Mouse (Mus musculus): Measurements from ENCODE around the gene Myh6.
"Not testable (repeated sequence)": the region's sequence is repeated elsewhere in the genome, so short reads cannot be mapped to it uniquely, and the experiment has no call there.

Myh6 gene

DNA sequence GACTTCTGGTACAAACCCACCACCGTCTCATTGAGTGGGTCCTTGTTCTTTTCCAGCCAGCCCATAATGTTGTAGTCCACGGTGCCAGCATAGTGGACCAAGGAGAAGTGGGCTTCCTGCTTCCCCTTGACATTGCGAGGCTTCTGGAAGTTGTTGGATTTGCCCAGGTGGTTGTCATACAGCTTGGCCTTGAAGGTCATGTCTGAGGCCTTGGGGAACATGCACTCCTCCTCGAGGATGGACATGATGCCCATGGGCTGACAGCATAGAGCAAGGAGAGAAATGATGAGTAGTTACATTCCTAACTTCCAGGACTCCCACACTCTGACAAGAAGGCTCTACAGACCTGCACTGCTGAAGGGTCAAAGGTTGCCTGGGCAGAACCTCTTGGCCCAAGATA, 8.2 kb downstream of the Myh6 start:
- DNase-seq (ENCODE audit: low spot score) = no peak

GRCm38 (mm10) chr14:54956533-54956932, 10.2 kb downstream of the Myh6 start:
- DNase-seq (ENCODE audit: low spot score) = no peak

GRCm38 (mm10) chr14:54955481-54955880, 11.2 kb downstream of the Myh6 start:
- DNase-seq (ENCODE audit: low spot score) = no peak

- DNase-seq (ENCODE audit: low spot score) = no peak
Measured at GRCm38 (mm10) chr14:54954474-54954873, 12.3 kb downstream of the Myh6 start.

GRCm38 (mm10) chr14:54953664-54954206, 13.0 kb downstream of the Myh6 start:
- DNase-seq (ENCODE audit: low spot score) = no peak

- DNase-seq (ENCODE audit: low spot score) = no peak
Measured at GRCm38 (mm10) chr14:54951587-54951986, 15.1 kb downstream of the Myh6 start.

DNA sequence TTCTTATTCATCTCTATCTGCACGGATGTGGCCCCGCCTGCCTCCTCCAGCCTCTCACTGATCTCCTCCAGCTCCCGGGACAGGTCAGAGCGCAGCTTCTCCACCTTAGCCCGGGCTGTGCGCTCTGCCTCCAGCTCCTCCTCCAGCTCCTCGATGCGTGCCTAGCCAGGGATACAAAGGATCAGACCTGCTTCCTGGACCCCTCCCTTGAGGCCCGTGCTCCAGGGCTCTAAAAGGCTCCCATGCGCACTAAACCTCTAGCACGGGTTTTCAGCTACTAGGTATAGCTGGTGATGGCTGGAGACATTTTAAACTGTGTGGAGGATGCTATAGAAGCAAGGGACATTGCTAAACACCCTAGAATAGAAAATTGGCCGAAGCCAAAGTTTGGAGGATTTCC, 16.2 kb downstream of the Myh6 start:
- DNase-seq (ENCODE audit: low spot score) = no peak

DNA sequence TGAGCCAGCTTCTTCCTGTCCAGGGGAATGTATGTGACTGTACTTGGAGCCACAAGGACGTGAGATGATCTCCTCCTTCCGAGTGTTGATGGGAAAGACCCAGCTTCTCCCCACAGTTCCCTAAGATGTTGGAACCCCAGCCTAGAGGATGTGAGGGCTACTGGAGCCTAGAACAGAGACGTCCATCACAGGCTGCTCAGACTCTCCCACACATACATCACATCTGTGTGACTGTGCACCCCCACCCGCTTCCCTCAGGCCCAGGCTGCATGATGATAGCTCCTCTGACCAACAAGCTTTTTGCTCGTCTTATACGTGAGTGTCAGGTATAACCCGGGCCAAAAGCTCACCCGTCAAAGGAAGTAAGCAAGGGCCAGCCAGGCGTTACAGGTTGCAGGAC, 17.9 kb downstream of the Myh6 start:
- no peak for DNase-seq (ENCODE audit: low spot score)

DNA sequence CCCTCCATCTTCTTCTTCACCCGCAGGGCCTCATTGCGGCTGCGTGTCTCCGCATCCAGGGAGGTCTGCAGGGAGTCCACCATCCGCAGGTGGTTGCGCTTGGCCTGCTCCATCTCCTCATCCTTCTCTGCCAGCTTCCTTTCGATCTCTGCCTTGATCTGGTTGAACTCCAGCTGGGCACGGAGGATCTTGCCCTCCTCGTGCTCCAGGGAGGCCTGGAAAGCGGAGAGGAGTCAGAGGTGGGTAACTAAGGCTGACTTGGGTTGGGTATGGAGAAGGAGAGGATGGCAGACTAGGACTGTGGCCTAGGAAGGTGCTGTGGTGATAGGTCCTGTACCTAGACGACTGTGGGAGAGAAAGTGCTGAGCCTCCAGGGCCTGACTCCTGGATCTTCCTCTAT, 19.7 kb downstream of the Myh6 start:
- DNase-seq (ENCODE audit: low spot score) = not testable (repeated sequence)

DNA sequence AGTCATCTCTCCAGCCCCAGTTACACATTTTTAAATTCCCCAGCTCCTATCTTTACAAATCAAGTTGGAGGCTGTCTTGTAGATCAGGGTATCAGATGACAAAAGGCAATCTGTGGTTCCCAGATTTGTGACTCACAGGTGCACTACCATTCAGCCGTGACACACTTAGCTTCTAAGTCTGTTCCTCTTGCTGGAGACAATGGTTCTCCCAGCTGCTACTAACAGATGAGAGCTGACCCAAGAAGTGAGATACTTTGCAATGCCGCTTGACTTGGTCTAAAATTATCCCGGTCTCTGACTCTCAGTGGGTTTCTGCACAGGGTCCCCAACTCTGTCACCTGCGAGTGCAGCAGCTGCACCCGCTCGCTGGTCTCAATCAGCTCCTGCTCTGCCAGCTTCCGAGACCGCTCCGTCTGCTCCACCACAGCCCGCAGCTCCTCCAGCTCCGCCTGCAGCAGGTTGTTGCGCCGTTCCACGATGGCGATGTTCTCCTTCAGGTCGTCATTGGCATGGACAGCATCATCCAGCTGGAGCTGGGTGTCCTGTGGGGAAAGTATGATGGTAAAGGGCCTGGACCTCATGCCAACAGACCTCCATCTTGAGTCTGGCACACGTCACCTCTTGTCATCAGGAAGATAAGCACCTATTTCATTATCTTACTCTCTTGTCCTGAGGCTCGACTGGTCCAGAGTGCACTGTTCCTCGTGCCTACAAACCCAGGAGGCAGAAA, 20.6 kb downstream of the Myh6 start:
- no peak for DNase-seq (ENCODE audit: low spot score)

- no peak for DNase-seq (ENCODE audit: low spot score)
Measured at GRCm38 (mm10) chr14:54944939-54945338, 21.8 kb downstream of the Myh6 start.

DNA sequence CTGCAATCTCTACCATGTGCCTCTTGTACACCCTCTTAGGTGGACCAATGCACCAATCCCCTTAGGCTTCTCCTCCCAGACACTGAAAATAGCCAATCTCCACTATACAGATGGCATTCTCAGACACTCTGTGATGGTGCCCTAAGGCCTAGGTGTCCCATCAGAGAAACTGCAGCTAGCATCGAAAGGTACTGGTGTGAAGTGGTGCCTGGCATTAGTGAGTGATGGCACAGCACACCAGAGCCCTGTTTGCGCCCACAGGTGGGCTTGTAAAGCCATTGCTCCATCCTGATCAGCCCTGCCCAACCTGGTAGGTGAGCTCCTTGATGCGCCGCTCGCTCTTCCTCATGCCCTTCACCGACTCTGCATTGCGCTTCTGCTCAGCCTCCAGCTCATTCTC, 22.8 kb downstream of the Myh6 start:
- no peak for DNase-seq (ENCODE audit: low spot score)

DNA sequence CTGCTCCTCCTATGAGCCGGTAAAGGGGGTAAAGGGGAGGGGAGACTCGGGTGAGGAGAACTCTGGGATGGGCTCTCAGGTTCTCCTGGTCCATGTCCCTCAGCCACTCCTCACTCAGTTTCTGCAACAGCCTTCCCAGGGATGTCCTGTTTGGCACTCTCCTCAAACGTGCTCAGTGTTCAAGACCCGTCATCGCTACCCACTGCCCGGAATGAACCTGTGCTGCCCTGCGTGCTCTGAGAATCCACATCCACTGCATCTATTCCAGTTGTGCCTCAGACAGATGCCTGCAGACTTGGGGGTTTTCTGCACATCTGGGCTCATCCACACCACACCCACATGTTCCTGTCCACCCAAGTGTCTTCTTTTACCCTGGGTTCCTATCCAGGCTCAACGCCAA, 24.2 kb downstream of the Myh6 start:
- DNase-seq (ENCODE audit: low spot score) = no peak

DNA sequence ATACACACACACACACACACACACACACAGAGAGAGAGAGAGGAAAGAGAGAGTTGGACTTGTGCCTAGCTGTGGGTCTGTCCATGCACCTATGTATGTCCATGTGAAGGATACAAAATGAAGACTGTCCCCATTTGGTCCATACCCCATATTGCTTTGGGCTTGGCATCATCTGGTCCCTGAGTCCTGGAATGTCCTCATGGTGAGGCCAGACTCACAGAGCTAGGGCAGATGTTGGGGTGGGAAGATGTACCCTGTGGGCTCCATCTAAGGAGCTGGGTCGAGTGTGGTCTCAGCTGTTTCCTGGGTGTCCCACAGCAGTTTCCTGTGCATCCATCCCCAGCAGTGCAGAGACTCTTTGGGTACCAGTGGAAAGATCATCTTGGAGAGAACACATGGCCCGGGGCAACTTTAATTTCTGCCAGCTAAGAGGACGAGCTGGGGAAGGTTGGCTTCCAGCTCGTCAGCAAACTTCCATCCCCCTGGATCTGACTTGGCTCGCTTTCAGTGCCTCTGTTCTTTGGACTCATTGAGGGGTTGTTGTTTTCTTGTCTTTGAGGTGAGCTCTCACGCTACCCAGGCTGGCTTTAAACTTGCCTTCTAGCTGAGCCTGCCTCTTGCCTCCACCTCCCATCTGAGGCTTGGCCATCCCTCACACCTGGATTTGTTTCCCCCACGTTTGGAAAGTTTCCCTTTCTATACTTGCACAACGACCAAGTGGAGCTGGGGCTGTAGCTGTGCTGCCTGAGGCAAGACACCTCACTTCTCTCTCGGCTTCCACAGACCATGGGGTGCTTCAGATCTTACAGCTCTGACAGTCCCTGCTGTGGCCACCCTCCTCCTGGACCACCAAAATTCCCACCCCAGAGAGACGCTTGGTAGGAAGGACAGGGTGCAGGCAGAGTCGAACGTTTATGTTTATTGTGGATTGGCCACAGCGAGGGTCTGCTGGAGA, 25.4 kb downstream of the Myh6 start:
- DNase-seq (ENCODE audit: low spot score) = no peak

DNA sequence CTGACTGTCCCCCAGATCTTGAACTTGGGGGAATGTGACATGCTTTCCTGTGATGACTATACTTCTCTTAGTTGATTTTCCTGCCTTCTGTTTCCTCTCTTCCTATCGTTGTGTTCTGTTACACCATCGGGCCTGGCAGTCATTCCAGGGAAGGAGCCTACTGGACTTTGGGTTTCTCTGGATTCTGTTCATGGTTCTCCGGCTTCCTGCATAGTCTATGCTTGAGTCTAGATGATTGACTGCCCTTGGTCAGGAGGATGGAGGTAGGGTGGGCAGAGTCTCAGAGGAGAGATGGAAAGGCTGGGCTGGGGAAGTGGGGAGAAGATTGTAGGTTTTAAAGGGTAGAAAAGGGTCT, 26.6 kb downstream of the Myh6 start:
- no peak for DNase-seq (ENCODE audit: low spot score)

DNA sequence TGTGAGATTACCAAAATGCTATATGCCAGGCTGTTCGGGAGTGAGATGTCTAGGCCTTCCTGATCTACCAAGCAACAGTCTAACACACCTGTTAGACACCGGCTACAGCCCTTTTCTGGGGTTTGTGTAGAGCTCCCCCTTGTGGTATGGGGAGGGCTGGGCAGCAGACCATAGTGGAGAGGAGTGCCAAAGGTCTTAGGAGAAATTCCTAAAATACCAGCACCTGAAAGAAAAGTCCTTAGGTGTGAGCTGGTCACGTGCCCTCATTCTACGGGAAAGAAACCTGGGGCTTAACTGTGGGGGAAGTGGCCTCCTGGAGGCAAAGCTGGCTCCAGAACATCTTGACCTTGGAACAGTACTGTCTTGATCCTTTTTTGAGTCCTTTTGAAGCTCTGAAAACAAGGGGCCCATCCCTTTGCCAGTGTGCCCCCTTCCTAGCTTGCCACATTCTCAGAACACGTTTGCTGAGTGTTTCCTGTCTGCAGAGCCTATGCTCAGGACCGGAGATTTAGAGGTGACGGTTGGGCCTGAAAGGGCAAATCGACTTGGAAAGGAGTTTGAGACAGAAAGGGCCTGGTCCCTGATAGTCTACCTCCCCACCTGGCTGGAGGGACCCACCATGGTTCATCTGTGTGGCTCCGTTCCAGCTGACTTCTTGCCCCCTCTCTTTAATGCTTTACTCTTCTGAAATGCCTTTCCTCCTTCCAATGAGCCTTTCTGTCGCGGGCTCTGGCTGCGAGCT, 27.1 kb downstream of the Myh6 start:
- DNase-seq (ENCODE audit: low spot score) = peak; percentile 73

DNA sequence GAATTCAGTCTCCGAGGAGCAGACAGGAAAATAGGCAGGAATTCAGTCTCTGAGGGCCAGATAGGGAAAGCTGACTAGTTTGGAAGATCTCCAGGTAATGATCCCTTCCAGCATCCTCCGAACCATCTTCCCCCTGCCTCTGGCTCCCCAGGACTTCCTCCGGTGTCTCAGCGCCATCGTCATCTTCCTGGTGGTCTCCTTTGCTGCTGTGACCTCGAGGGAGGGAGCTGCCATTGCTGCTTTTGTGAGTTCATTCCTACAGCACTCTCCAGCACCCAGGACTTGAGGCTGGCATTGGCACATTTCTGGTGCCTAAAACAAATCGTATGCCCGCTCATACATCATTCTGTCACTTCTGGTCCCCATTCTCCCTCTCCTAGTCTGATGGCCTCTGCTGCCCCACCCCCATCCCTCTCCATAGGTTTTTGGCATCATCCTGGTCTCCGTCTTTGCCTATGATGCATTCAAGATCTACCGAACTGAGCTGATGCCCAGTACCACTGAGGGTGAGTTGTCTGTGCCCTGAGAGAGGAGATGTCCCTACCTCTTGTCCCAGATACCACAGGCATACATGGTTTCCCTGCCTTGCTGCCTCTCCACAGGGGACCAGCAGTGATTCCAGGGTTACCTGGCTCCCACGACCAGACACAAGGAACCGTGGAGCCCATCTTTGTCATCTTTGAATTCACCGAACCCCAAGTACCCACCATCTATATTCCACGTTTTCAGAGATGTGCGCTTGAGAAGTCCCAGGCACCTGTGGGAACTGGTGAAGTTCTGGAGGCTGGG, 28.1 kb downstream of the Myh6 start:
- no peak for DNase-seq (ENCODE audit: low spot score)

- no peak for DNase-seq (ENCODE audit: low spot score)
Measured at GRCm38 (mm10) chr14:54937361-54938182, 29.2 kb downstream of the Myh6 start.

DNA sequence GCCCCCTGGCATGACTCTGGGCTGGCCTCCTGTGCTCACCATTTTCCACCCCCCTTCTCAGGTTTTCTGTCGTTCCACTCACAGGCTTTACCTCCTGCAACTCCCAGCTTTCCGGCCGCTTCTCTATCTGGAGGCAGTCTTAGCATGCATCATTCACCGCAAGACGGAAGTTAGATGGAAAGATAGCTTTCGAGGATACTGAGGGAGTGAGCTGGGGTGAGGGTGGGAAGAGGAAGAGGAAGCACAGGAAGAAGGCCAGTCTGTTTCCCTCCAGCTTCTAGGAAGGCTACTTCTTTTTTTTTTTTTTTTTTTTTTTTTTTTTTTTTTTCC, 29.9 kb downstream of the Myh6 start:
- no peak for DNase-seq (ENCODE audit: low spot score)

GRCm38 (mm10) chr14:54935904-54936830, 30.6 kb downstream of the Myh6 start, which contains the start of gene Cmtm5:
TSS of gene Cmtm5 (plus strand) at chr14:54936261.
- DNase-seq (ENCODE audit: low spot score) = peak; percentile 28

Measured in embryo, embryonic 10 days (tissue).